Mouse (Mus musculus): ENCODE data around the gene Ipo4.

Gene Ipo4

GRCm38 (mm10) chr14:55635523-55636007 lies at the start of gene Ipo4:
TSS of gene Ipo4 (minus strand) at chr14:55635957.
- peak; percentile 88 for DNase-seq (ENCODE audit: low spot score)

GRCm38 (mm10) chr14:55682118-55682493 lies 46.3 kb upstream of the Ipo4 start:
- DNase-seq (ENCODE audit: low spot score) = no peak

- peak; percentile 92 for DNase-seq (ENCODE audit: low spot score)
These were observed 45.7 kb upstream of the Ipo4 start, which contains the start of gene Tinf2 for GRCm38 (mm10) chr14:55681160-55682117. TSS of gene Tinf2 (minus strand) at chr14:55681820.

GRCm38 (mm10) chr14:55677615-55678014 lies 41.9 kb upstream of the Ipo4 start:
- DNase-seq (ENCODE audit: low spot score) = no peak

- no peak for DNase-seq (ENCODE audit: low spot score)
These were observed 36.9 kb upstream of the Ipo4 start for GRCm38 (mm10) chr14:55672741-55673060.

GRCm38 (mm10) chr14:55671833-55672740 lies 36.3 kb upstream of the Ipo4 start, which contains the start of the genes Gmpr2 and Nedd8:
TSS of gene Gmpr2 (plus strand) at chr14:55671941.
TSS of gene Nedd8 (minus strand) at chr14:55672124.
- DNase-seq (ENCODE audit: low spot score) = peak; percentile 94

GRCm38 (mm10) chr14:55671486-55671832 lies 35.7 kb upstream of the Ipo4 start:
- no peak for DNase-seq (ENCODE audit: low spot score)

GRCm38 (mm10) chr14:55660636-55661035 lies 24.9 kb upstream of the Ipo4 start:
- DNase-seq (ENCODE audit: low spot score) = no peak

- peak; percentile 79 for DNase-seq (ENCODE audit: low spot score)
These were observed 24.3 kb upstream of the Ipo4 start, which contains the start of gene Mdp1 for GRCm38 (mm10) chr14:55659960-55660573. TSS of gene Mdp1 (minus strand) at chr14:55660508.

GRCm38 (mm10) chr14:55658011-55658410 lies 22.3 kb upstream of the Ipo4 start:
- DNase-seq (ENCODE audit: low spot score) = no peak

GRCm38 (mm10) chr14:55656935-55657334 lies 21.2 kb upstream of the Ipo4 start:
- no peak for DNase-seq (ENCODE audit: low spot score)

GRCm38 (mm10) chr14:55651528-55651927 lies 15.8 kb upstream of the Ipo4 start:
- no peak for DNase-seq (ENCODE audit: low spot score)

GRCm38 (mm10) chr14:55649884-55650283 lies 14.1 kb upstream of the Ipo4 start, which contains the start of gene Tssk4:
TSS of gene Tssk4 (plus strand) at chr14:55650184.
- DNase-seq (ENCODE audit: low spot score) = no peak

GRCm38 (mm10) chr14:55644261-55644888 lies 8.6 kb upstream of the Ipo4 start:
- no peak for DNase-seq (ENCODE audit: low spot score)

- DNase-seq (ENCODE audit: low spot score) = peak; percentile 86
These were observed 7.5 kb upstream of the Ipo4 start, which contains the start of gene Tm9sf1 for GRCm38 (mm10) chr14:55643060-55643907. TSS of gene Tm9sf1 (minus strand) at chr14:55643806.

- no peak for DNase-seq (ENCODE audit: low spot score)
These were observed 6.9 kb upstream of the Ipo4 start for GRCm38 (mm10) chr14:55642679-55643059.

GRCm38 (mm10) chr14:55641291-55641690 lies 5.5 kb upstream of the Ipo4 start:
- no peak for DNase-seq (ENCODE audit: low spot score)

- no peak for DNase-seq (ENCODE audit: low spot score)
These were observed 5.1 kb upstream of the Ipo4 start for GRCm38 (mm10) chr14:55640816-55641215.

GRCm38 (mm10) chr14:55637795-55638194 lies 2.0 kb upstream of the Ipo4 start, which contains the start of gene Gm49378:
TSS of gene Gm49378 (minus strand) at chr14:55637895.
- no peak for DNase-seq (ENCODE audit: low spot score)

GRCm38 (mm10) chr14:55634874-55635522 lies 759 bp downstream of the Ipo4 start:
- DNase-seq (ENCODE audit: low spot score) = peak; percentile 56
